Mouse (Mus musculus) liver, embryonic 14.5 days (tissue): ENCODE measurements around the gene Trim10. TPM values are rescaled to one million over a fixed set of nuclear protein-coding genes. Genes with fewer than 3 reads are reported as not detected.
"Not testable (repeated sequence)": the region's sequence is repeated elsewhere in the genome, so short reads cannot be mapped to it uniquely, and the experiment has no call there.

Experiments used
- ATAC-seq: fragments of 200-750 bp; cut with Nextera tagmentation; 2 replicates; pipeline ENCODE4 v1.8.0; 2017; ENCODE audit warnings: moderate number of reproducible peaks, mild to moderate bottlenecking, moderate library complexity; ENCODE audit not compliant: insufficient read depth
- DNase-seq, 3 experiments: peaks; one replicate each; pipeline ENCODE4 v3.0.0-alpha.2; 2012 to 2013; ENCODE audit warnings: low read depth in 3 of 3, low spot score in 3 of 3
- H3K27ac ChIP-seq: fragments of 300-500 bp; sonication (generic); 2 replicates; pipeline ENCODE4 v1.5.1; 2014; ENCODE audit warnings: moderate library complexity, mild to moderate bottlenecking, control low read depth, inconsistent platforms
- H3K27me3 ChIP-seq: fragments of 300-500 bp; sonication (generic); 2 replicates; pipeline ENCODE4 v1.6.1; 2014; ENCODE audit warnings: mild to moderate bottlenecking, low read length, moderate library complexity; ENCODE audit not compliant: control insufficient read depth, insufficient read depth
- H3K36me3 ChIP-seq: fragments of 300-500 bp; sonication (generic); replicated peaks from 2 replicates; pipeline ENCODE4 v1.6.1; 2014; ENCODE audit warnings: low read depth; ENCODE audit not compliant: control insufficient read depth, insufficient read depth
- H3K4me1 ChIP-seq, 2 experiments: fragments of 200-500 bp in 1 of 2; fragments of 300-500 bp in 1 of 2; sonication (generic) in 1 of 2; replicated peaks; 2 replicates each; pipeline ENCODE4 v1.6.1; 2012 to 2014; ENCODE audit warnings: antibody characterized with exemption in 1 of 2, inconsistent platforms in 1 of 2, low read length in 1 of 2; ENCODE audit not compliant: control insufficient read depth in 2 of 2, insufficient read depth in 2 of 2
- H3K4me2 ChIP-seq: fragments of 300-500 bp; sonication (generic); 2 replicates; pipeline ENCODE4 v1.6.1; 2014; ENCODE audit warnings: low read depth, mild to moderate bottlenecking, control low read depth, moderate library complexity
- H3K4me3 ChIP-seq, 2 experiments: fragments of 200-500 bp in 1 of 2; fragments of 300-500 bp in 1 of 2; sonication (generic) in 1 of 2; 2 replicates each; pipeline ENCODE4 v1.5.1; 2012 to 2014; ENCODE audit warnings: low read depth in 2 of 2, low read length in 2 of 2, mild to moderate bottlenecking in 2 of 2, control low read depth in 1 of 2, inconsistent platforms in 1 of 2, moderate library complexity in 1 of 2; ENCODE audit not compliant: insufficient read depth in 1 of 2
- H3K9ac ChIP-seq: fragments of 300-500 bp; sonication (generic); replicated peaks from 2 replicates; pipeline ENCODE4 v1.6.1; 2014; ENCODE audit warnings: mild to moderate bottlenecking, control low read depth, moderate library complexity
- H3K9me3 ChIP-seq: fragments of 300-500 bp; sonication (generic); 2 replicates; pipeline ENCODE4 v1.6.1; 2016; ENCODE audit warnings: low read length, mixed read lengths; ENCODE audit not compliant: control insufficient read depth
- CTCF ChIP-seq: IDR thresholded peaks from 2 replicates; pipeline ENCODE4 v1.5.1; 2016; ENCODE audit warnings: antibody characterized with exemption, low read depth, control low read depth
- EP300 ChIP-seq: IDR thresholded peaks from 2 replicates; pipeline ENCODE4 v1.6.1; 2016; ENCODE audit warnings: antibody characterized with exemption, low read depth
- WGBS: fragments of 180-500 bp; shearing (Covaris S2); extraction: QIAGEN DNeasy Blood & Tissue Kit; methylation state at CpG from one replicate; pipeline ENCODE4 v1.1.7; 2014; ENCODE audit not compliant: insufficient replicate concordance; 5-methylcytosine and 5-hydroxymethylcytosine counted together
- polyA plus RNA-seq, 2 experiments: library from polyadenylated mRNA; depleted of rRNA in 1 of 2; stranded (reverse) in 1 of 2; unstranded in 1 of 2; fragments of >200 nt; fragmentation: Nextera tagmentation in 1 of 2; extraction: Ambion mirVana in 1 of 2; gene quantifications; 2 replicates each; pipeline versions ENCODE4 v1.2.1 to v1.2.3; 2012 to 2014

Trim10 gene
- polyA plus RNA-seq, 2 experiments: 114 to 251 TPM

DNA sequence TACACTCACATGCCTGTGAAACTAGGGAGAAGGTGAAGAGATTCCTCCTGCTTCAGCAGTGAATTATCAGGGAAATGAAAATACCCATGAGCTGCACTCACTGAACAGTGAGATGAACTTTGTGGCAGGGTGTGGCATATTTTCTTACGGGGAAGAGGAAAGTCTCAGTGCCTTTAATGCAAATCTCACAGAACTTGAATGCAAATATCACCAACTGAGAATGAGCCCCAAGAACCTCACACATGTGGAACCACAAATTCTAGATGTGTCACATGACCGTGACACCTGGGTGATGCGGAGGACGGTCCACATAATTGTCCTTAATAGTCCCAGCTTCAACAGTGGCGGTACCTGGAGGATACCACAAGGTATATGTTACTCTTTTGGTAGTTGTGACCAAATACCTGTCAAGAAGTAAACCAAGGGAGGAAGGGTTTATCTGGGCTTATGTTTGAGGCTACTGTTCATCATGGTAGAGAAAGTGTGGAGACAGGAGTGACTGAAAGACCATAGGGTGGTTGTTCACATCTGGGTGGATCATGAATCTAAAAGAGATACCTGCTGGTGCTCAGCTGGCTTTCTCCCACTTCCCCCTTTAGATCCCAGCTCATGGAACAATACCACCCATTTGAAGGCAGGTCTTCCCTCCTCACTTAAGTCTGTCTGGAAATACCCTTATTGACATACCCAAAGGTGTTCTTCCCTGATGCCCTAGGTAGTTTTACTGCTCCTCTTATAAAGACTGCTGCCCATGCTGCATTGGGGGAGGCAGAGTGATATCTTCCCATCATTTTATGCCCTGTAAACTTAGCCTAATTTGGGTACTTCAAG lies 20.9 kb downstream of the Trim10 start, which contains the start of gene Trim40:
Gene Trim40, minus strand, starts transcription at position 51 of the 831 bp plus-strand sequence.
- DNase-seq (no peak), ATAC-seq (no peak)
- TF ChIP-seq CTCF (no peak), EP300 (no peak)
- no peak within 1 kb of the TSS for H3K4me3 ChIP-seq
- H3K27ac ChIP-seq: no peak within 1 kb of the TSS
- H3K36me3 ChIP-seq: no peaks in the 10 kb centered on the region
- no peaks in the 10 kb centered on the region for H3K4me1 ChIP-seq
- H3K9me3 ChIP-seq: no peaks in the 10 kb centered on the region
- 74% methylated on average over 5 of the region's 5 CpGs for WGBS
- H3K27me3 ChIP-seq: no peaks in the 10 kb centered on the region; the same call in 1 of the 2 replicates
- H3K9ac ChIP-seq: no peak within 1 kb of the TSS
- H3K4me2 ChIP-seq: no peak within 1 kb of the TSS

DNA sequence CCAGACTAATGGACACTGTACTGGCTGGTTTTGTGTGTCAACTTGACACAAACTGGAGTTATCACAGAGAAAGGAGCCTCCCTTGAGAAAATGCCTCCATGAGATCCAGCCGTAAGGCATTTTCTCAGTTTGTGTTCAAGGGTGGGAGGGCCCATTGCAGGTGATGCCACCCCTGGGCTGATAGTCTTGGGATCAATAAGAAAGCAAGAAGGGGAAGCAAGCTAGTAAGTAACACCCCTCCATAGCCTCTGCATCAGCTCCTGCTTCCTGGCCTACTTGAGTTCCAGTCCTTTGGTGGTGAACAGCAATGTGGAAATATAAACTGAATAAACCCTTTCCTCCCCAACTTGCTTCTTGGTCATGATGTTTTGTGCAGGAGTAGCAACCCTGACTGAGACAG lies 22.1 kb downstream of the Trim10 start:
- not testable (repeated sequence) for H3K4me3 ChIP-seq, ATAC-seq, H3K27me3 ChIP-seq, H3K4me1 ChIP-seq, H3K9ac ChIP-seq, DNase-seq, H3K27ac ChIP-seq, H3K36me3 ChIP-seq, H3K9me3 ChIP-seq, H3K4me2 ChIP-seq
- 67% methylated on average over 1 of the region's 1 CpGs for WGBS

- no peak overlapping the region for H3K27ac ChIP-seq
- H3K4me2 ChIP-seq: no peak overlapping the region
- H3K4me3 ChIP-seq: no peak overlapping the region
- TF ChIP-seq EP300: no peak
- TF ChIP-seq CTCF: peak; percentile 79
- no peak overlapping the region for H3K9ac ChIP-seq
- H3K27me3 ChIP-seq: no peaks in the 10 kb centered on the region; the same call in 1 of the 2 replicates
- ATAC-seq (no peak), DNase-seq (no peak)
- no peaks in the 10 kb centered on the region for H3K36me3 ChIP-seq
- no peaks in the 10 kb centered on the region for H3K4me1 ChIP-seq
- 6% methylated on average over 2 of the region's 2 CpGs for WGBS
- H3K9me3 ChIP-seq: no peaks in the 10 kb centered on the region
Observed at GRCm38 (mm10) chr17:36892362-36892761, 23.0 kb downstream of the Trim10 start.

DNA sequence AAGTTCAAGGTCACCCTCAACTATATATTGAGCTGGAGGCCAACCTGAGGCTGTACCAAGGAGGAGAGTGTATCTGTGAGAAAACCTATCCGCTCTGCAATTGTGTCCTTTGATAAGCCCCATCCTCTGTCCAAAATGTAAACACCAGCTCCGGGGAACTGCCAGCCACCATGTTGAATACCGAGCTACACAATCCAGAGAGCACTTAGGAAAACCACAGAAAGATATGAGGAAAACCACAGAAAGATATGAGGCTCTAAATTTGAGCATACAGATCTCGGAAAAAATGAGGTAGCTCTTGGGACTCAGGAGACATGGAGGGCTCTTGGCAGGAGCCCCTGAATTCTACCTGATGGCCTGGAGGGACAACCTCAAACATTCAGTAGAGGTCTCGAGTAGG lies 24.0 kb downstream of the Trim10 start:
- H3K9me3 ChIP-seq: no peaks in the 10 kb centered on the region
- 11% methylated on average over 5 of the region's 5 CpGs for WGBS
- H3K36me3 ChIP-seq: no peaks in the 10 kb centered on the region
- DNase-seq (no peak), ATAC-seq (no peak)
- no peak overlapping the region for H3K9ac ChIP-seq
- no peak overlapping the region for H3K4me3 ChIP-seq
- no peak overlapping the region for H3K4me2 ChIP-seq
- H3K27ac ChIP-seq: no peak overlapping the region
- TF ChIP-seq CTCF (no peak), EP300 (no peak)
- H3K4me1 ChIP-seq: no peaks in the 10 kb centered on the region
- H3K27me3 ChIP-seq: no peaks in the 10 kb centered on the region; the same call in 1 of the 2 replicates

GRCm38 (mm10) chr17:36896583-36896982 lies 27.2 kb downstream of the Trim10 start:
- Histone ChIP-seq H3K4me3 (no peak overlapping the region), H3K36me3 (no peaks in the 10 kb centered on the region), H3K27ac (no peak overlapping the region), H3K9me3 (no peaks in the 10 kb centered on the region), H3K4me1 (no peaks in the 10 kb centered on the region), H3K9ac (no peak overlapping the region), H3K27me3 (no peaks in the 10 kb centered on the region), H3K4me2 (no peak overlapping the region)
- no peak for ATAC-seq
- 81% methylated on average over 1 of the region's 1 CpGs for WGBS
- TF ChIP-seq CTCF (peak; percentile 75), EP300 (no peak)
- peak; percentile 20 to 30 (median 28) for DNase-seq
